Mouse (Mus musculus): ENCODE data around the gene Dcxr. TPM values are rescaled to one million over a fixed set of nuclear protein-coding genes. Genes with fewer than 3 reads are reported as not detected.

Dcxr gene
- polyA plus RNA-seq, 1 experiment from 2014 or later = 27.2 TPM

DNA sequence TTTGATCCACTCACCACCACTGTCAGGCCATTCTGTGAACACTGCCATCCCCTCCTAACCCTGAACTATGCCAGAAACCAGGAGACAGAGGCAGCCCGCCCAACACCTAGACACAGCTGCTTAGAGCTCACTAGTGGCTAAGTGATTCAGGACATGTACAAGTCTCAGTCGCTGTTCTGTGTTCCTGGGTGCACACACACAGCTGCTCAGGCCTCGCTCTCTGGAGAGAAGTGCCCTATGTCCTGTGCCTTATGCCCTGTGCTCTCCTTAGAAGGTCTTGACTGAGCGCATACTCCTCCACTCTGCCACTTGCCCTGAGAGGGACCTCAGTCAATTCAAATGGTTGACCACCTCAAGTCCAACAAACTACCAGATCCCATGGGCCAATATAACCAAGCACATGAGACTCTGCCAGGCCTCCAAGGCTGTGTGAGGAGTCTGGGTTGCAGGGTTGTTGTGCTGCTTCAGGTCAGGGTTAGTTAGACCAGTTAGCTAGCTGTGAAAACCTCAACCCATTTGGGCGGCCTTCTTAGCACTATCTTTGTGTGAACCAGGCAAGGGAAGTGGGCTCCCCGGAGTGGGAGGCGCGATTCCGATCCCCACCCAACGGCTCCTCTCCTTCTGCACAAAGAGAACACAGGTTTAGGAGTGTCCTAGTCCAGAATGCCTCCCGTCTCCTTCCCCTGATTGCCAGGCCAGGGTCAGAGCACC, 1.6 kb upstream of the Dcxr start:
- WGBS = 68% methylated on average over 11 of the region's 11 CpGs
- no peak overlapping the region for H3K4me3 ChIP-seq (ENCODE audit: low read depth, low read length)
- no peak overlapping the region for H3K27ac ChIP-seq (ENCODE audit: low read depth)
- no peak for TF ChIP-seq CTCF (IDR thresholded peaks at IDR 0.05; ENCODE audit: low read depth)
- no peak overlapping the region; the same call in 1 of the 2 replicates for H3K9ac ChIP-seq
- DNase-seq (no peak), ATAC-seq (ENCODE audit: insufficient read depth) (no peak)
- H3K9me3 ChIP-seq (ENCODE audit: low read depth, low read length) = no peaks in the 10 kb centered on the region
- H3K4me1 ChIP-seq (ENCODE audit: insufficient read depth) = 0 out of 2 replicates have a peak, but pooled peaks cover 2% of the 10 kb centered on the region
- H3K27me3 ChIP-seq (ENCODE audit: insufficient read depth, low read length) = no peaks in the 10 kb centered on the region
- H3K36me3 ChIP-seq (ENCODE audit: insufficient read depth) = no peaks in the 10 kb centered on the region
- no peak overlapping the region for H3K4me2 ChIP-seq

DNA sequence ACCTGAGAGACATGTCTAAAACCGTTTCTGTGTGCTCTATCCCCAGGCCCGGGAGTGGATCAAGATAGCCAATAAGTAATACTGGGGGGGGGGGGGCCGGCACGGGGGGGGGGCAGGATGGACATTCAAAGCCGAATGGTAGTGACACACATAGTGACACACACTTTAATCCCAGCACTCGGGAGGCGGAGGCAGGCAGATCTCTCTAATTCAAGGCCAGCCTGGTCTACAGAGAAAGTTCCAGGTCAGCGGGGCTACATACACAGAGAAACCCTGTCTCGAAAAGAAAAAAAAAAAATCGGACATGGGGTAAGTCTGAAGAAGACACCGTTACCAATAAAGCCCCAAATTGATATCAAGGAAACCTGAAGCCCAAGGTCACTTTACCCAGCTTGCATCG, 483 bp upstream of the Dcxr start:
- no peak for TF ChIP-seq CTCF (IDR thresholded peaks at IDR 0.05; ENCODE audit: low read depth)
- H3K4me3 ChIP-seq (ENCODE audit: low read depth, low read length) = no peak overlapping the region
- H3K9ac ChIP-seq = no peak overlapping the region
- no peak for DNase-seq
- no peaks in the 10 kb centered on the region for H3K36me3 ChIP-seq (ENCODE audit: insufficient read depth)
- H3K27ac ChIP-seq (ENCODE audit: low read depth) = no peak overlapping the region
- peak overlapping the region; percentile 84 for H3K4me2 ChIP-seq
- H3K4me1 ChIP-seq (ENCODE audit: insufficient read depth) = 0 out of 2 replicates have a peak, but pooled peaks cover 2% of the 10 kb centered on the region
- 62% methylated on average over 12 of the region's 12 CpGs for WGBS
- ATAC-seq (ENCODE audit: insufficient read depth) = no peak
- H3K9me3 ChIP-seq (ENCODE audit: low read depth, low read length) = no peaks in the 10 kb centered on the region
- H3K27me3 ChIP-seq (ENCODE audit: insufficient read depth, low read length) = no peaks in the 10 kb centered on the region

DNA sequence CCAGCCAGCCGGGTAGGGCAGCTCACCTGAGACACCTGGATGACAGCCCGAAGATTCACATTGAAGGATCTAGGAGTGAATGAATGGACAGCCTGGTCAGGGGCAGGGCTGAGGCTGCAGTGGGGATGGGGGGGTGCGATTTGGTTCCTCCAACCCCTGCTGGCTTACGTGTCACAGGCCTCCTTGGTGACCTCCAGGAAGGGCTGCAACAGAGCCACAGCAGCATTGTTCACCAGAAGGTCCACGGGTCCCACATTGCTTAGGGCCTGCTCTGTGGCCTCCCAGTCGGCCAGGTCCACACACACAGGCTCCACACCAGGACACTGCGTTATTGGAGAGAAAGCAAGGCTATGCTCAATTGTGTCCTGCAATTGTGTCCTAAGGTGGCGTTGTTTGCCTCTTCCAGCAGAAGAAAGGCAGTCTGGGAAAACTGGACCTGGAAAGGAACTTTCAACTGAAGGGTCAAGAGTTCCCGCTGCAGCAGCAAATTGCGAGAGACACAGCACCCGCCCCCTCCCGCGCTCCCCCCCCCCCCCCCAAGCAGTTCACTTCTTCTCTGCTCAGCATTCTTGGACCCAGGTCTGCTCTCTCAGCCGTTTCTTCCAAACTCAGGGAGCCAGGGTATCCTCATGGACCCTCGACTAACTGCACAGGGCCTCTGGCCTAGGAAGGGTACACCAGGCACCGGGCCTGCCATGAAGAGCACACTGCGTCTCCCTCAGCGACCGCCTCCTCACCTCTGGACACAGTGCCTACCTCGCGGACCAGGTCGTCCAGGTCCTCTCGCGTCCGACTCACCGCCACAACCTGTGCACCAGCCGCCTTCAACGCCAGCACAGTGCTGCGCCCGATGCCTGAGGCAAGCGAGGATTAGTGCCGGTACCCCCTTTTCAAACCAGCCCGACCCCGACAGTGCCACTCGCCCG, 575 bp downstream of the Dcxr start:
- 0 out of 2 replicates have a peak overlapping the region, but pooled peaks have one; percentile 12 for H3K27ac ChIP-seq (ENCODE audit: low read depth)
- WGBS = 16% methylated on average over 36 of the region's 36 CpGs

DNA sequence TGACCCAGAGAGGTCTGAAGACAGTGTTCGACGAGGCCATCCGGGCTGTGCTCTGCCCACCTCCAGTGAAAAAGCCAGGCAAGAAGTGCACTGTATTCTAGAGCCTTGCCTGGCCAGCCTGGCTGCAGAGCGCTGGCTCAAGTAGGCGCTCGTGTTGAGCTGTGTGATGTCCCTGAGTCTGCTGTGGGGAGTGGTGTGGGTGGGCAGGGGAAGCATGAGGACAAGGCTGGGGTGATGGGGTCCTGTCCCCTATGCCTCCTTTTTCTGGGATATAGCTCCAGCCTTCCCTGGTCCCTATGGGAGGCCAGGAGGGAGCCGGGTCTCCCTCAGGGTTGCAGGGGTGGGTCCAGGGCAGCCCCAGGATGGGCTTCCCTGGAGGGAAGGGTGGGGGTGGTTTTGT, 3.6 kb downstream of the Dcxr start:
- WGBS = 84% methylated on average over 7 of the region's 7 CpGs
- H3K36me3 ChIP-seq (ENCODE audit: insufficient read depth) = peaks cover 16% of the 10 kb centered on the region
- H3K27ac ChIP-seq (ENCODE audit: low read depth) = no peak overlapping the region
- ATAC-seq (ENCODE audit: insufficient read depth) (no peak), DNase-seq (no peak)
- no peak overlapping the region for H3K4me3 ChIP-seq (ENCODE audit: low read depth, low read length)
- no peaks in the 10 kb centered on the region for H3K9me3 ChIP-seq (ENCODE audit: low read depth, low read length)
- H3K27me3 ChIP-seq (ENCODE audit: insufficient read depth, low read length) = no peaks in the 10 kb centered on the region
- 0 out of 2 replicates have a peak, but pooled peaks cover 5% of the 10 kb centered on the region for H3K4me1 ChIP-seq (ENCODE audit: insufficient read depth)
- no peak for TF ChIP-seq CTCF (IDR thresholded peaks at IDR 0.05; ENCODE audit: low read depth)
- no peak overlapping the region for H3K4me2 ChIP-seq
- no peak overlapping the region for H3K9ac ChIP-seq

More for the DNA sequence above, 575 bp downstream of the Dcxr start:
- DNase-seq (no peak), ATAC-seq (ENCODE audit: insufficient read depth) (peak; percentile 49)
- H3K4me3 ChIP-seq (ENCODE audit: low read depth, low read length) = peak overlapping the region; percentile 58
- H3K27me3 ChIP-seq (ENCODE audit: insufficient read depth, low read length) = no peaks in the 10 kb centered on the region
- no peaks in the 10 kb centered on the region for H3K36me3 ChIP-seq (ENCODE audit: insufficient read depth)
- 0 out of 2 replicates have a peak, but pooled peaks cover 2% of the 10 kb centered on the region for H3K4me1 ChIP-seq (ENCODE audit: insufficient read depth)
- no peak for TF ChIP-seq CTCF (IDR thresholded peaks at IDR 0.05; ENCODE audit: low read depth)
- H3K4me2 ChIP-seq = peak overlapping the region; percentile 84
- H3K9me3 ChIP-seq (ENCODE audit: low read depth, low read length) = no peaks in the 10 kb centered on the region
- H3K9ac ChIP-seq = peak overlapping the region; percentile 58

DNA sequence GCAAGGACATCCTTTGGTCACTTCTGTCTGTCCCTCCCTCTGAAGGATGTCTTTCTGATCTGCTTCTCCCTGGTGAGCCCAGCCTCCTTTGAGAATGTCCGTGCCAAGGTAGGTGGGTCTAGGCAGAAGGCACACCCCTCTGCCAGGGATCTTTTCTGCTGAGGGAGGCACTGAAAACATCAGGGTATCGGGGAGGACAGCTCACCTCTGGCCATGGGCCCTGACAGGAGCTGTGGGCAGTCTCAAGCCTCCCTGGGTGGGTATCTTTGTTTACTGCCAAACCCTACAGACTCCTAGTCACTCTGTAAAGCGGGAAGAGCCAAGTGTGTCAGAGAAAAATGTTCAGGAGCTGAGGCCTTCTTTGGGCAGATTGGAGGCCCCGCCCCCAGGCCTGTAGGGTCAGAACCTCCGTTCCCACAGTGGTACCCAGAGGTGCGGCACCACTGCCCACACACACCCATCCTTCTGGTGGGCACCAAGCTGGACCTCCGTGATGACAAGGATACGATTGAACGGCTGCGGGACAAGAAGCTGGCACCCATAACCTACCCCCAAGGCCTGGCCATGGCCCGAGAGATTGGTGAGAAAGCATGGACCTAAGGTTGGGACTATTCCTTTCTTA, 4.2 kb downstream of the Dcxr start:
- WGBS = 83% methylated on average over 11 of the region's 11 CpGs
- TF ChIP-seq CTCF (IDR thresholded peaks at IDR 0.05; ENCODE audit: low read depth) = no peak
- no peak for DNase-seq
- no peak overlapping the region for H3K9ac ChIP-seq
- H3K4me3 ChIP-seq (ENCODE audit: low read depth, low read length) = no peak overlapping the region
- H3K9me3 ChIP-seq (ENCODE audit: low read depth, low read length) = no peaks in the 10 kb centered on the region
- H3K4me1 ChIP-seq (ENCODE audit: insufficient read depth) = 0 out of 2 replicates have a peak, but pooled peaks cover 5% of the 10 kb centered on the region
- no peak overlapping the region for H3K27ac ChIP-seq (ENCODE audit: low read depth)
- H3K27me3 ChIP-seq (ENCODE audit: insufficient read depth, low read length) = no peaks in the 10 kb centered on the region
- H3K36me3 ChIP-seq (ENCODE audit: insufficient read depth) = peaks cover 23% of the 10 kb centered on the region
- ATAC-seq (ENCODE audit: insufficient read depth) = no peak
- H3K4me2 ChIP-seq = peak overlapping the region; percentile 99

DNA sequence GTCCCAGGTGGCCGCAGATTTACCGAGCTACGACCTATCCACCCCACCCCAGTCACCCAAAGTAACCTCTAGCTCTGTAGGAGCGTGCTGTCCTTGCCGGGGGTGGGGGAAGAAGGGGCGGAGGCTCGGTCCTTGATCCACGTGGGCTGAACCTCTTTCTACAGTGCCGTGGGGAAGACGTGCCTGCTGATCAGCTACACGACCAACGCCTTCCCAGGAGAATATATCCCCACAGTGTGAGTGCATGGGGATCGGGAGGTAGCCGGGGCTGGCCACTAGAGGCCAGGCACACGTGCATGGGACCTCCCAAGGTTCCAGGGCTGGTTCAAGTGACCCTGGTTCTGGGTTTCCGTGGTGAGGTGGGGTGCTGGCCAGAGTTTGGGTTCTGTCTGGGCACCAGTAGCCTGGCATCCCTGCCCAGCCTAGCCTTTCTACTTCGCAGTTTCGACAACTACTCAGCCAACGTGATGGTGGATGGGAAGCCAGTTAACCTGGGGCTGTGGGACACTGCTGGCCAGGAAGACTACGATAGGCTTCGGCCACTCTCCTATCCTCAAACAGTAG, 4.9 kb downstream of the Dcxr start:
- Histone ChIP-seq H3K9ac (peak overlapping the region; percentile 68), H3K4me2 (peak overlapping the region; percentile 99), H3K27ac (ENCODE audit: low read depth) (no peak overlapping the region), H3K27me3 (ENCODE audit: insufficient read depth, low read length) (no peaks in the 10 kb centered on the region), H3K4me1 (ENCODE audit: insufficient read depth) (0 out of 2 replicates have a peak, but pooled peaks cover 5% of the 10 kb centered on the region), H3K4me3 (ENCODE audit: low read depth, low read length) (peak overlapping the region; percentile 61), H3K36me3 (ENCODE audit: insufficient read depth) (peaks cover 30% of the 10 kb centered on the region), H3K9me3 (ENCODE audit: low read depth, low read length) (no peaks in the 10 kb centered on the region)
- 17% methylated on average over 21 of the region's 21 CpGs for WGBS
- peak; percentile 41 for TF ChIP-seq CTCF (IDR thresholded peaks at IDR 0.05; ENCODE audit: low read depth)
- ATAC-seq (ENCODE audit: insufficient read depth) (peak; percentile 5; the same call in 1 of the 2 replicates), DNase-seq (no peak)

Measured in lung, embryonic 14.5 days (tissue).